Mouse (Mus musculus) heart, embryonic 14.5 days (tissue): ENCODE measurements around the gene Mdm2. TPM values are rescaled to one million over a fixed set of nuclear protein-coding genes. Genes with fewer than 3 reads are reported as not detected.

Source experiments
- ATAC-seq: fragments of 200-750 bp; cut with Nextera tagmentation; 2 replicates; pipeline ENCODE4 v1.8.0; 2017; ENCODE audit warnings: low read depth, moderate TSS enrichment; ENCODE audit not compliant: insufficient number of reproducible peaks, insufficient read depth, low FRiP score
- H3K27ac ChIP-seq, 2 experiments: fragments of 200-500 bp in 1 of 2; fragments of 300-500 bp in 1 of 2; sonication (generic) in 1 of 2; replicated peaks in 1 of 2; 2 replicates each; pipeline ENCODE4 v1.5.1; 2012 to 2014; ENCODE audit warnings: low read depth in 2 of 2, low read length in 2 of 2, control low read depth in 1 of 2, mild to moderate bottlenecking in 1 of 2, mixed read lengths in 1 of 2; ENCODE audit not compliant: control insufficient read depth in 1 of 2, insufficient read depth in 1 of 2
- H3K27me3 ChIP-seq: fragments of 300-500 bp; sonication (generic); 2 replicates; pipeline ENCODE4 v1.6.1; 2014; ENCODE audit warnings: mild to moderate bottlenecking, low read length, control low read depth; ENCODE audit not compliant: control insufficient read depth, insufficient read depth
- H3K36me3 ChIP-seq: fragments of 300-500 bp; sonication (generic); 2 replicates; pipeline ENCODE4 v1.6.1; 2014; ENCODE audit warnings: mild to moderate bottlenecking, control low read depth, low read length, mixed read lengths; ENCODE audit not compliant: control insufficient read depth, insufficient read depth
- H3K4me1 ChIP-seq, 2 experiments: fragments of 200-500 bp in 1 of 2; fragments of 300-500 bp in 1 of 2; sonication (generic) in 1 of 2; 2 replicates each; pipeline ENCODE4 v1.6.1; 2012 to 2014; ENCODE audit warnings: low read length in 2 of 2, control low read depth in 1 of 2, mixed read lengths in 1 of 2; ENCODE audit not compliant: control insufficient read depth in 2 of 2, insufficient read depth in 2 of 2
- H3K4me2 ChIP-seq: fragments of 300-500 bp; sonication (generic); 2 replicates; pipeline ENCODE4 v1.6.1; 2014; ENCODE audit warnings: mild to moderate bottlenecking, low read length
- H3K4me3 ChIP-seq, 2 experiments: fragments of 200-500 bp in 1 of 2; fragments of 300-500 bp in 1 of 2; sonication (generic) in 1 of 2; 2 replicates each; pipeline ENCODE4 v1.5.1; 2012 to 2014; ENCODE audit warnings: low read length in 2 of 2, mild to moderate bottlenecking in 2 of 2, control low read depth in 1 of 2, low read depth in 1 of 2, moderate library complexity in 1 of 2; ENCODE audit not compliant: control insufficient read depth in 1 of 2, insufficient read depth in 1 of 2
- H3K9ac ChIP-seq: fragments of 300-500 bp; sonication (generic); 2 replicates; pipeline ENCODE4 v1.6.1; 2014; ENCODE audit warnings: mild to moderate bottlenecking, low read length
- H3K9me3 ChIP-seq: fragments of 300-500 bp; sonication (generic); 2 replicates; pipeline ENCODE4 v1.6.1; 2016; ENCODE audit warnings: low read length, control low read depth; ENCODE audit not compliant: control insufficient read depth
- WGBS: fragments of 180-500 bp; shearing (Covaris S2); extraction: QIAGEN DNeasy Blood & Tissue Kit; methylation state at CpG from one replicate; pipeline ENCODE4 v1.1.7; 2014; 5-methylcytosine and 5-hydroxymethylcytosine counted together
- polyA plus RNA-seq: library from polyadenylated mRNA; unstranded; fragments of >200 nt; fragmentation: Nextera tagmentation; extraction: Ambion mirVana; gene quantifications from 2 replicates; pipeline ENCODE4 v1.2.1, GENCODE M21; 2014

Mdm2 gene
- polyA plus RNA-seq, 1 experiment from 2014 or later = 48.9 TPM

- no peak overlapping the region for H3K9ac ChIP-seq
- H3K27ac ChIP-seq = no peak overlapping the region
- no peak for ATAC-seq
- H3K36me3 ChIP-seq = no peaks in the 10 kb centered on the region
- H3K27me3 ChIP-seq = no peaks in the 10 kb centered on the region
- H3K4me2 ChIP-seq = peak overlapping the region; percentile 32
- H3K9me3 ChIP-seq = no peaks in the 10 kb centered on the region
- 46% methylated on average over 21 of the region's 21 CpGs for WGBS
- H3K4me3 ChIP-seq = no peak overlapping the region
- peaks cover 0 to 7% of the 10 kb centered on the region in 2 experiments; a peak in 2 of 4 replicates for H3K4me1 ChIP-seq
Measured at GRCm38 (mm10) chr10:117639899-117640594, 70.5 kb downstream of the Mdm2 start.

GRCm38 (mm10) chr10:117639221-117639599 lies 71.3 kb downstream of the Mdm2 start:
- H3K9ac ChIP-seq = no peak overlapping the region
- peaks cover 0 to 7% of the 10 kb centered on the region in 2 experiments; a peak in 2 of 4 replicates for H3K4me1 ChIP-seq
- no peaks in the 10 kb centered on the region for H3K36me3 ChIP-seq
- H3K4me3 ChIP-seq = no peak overlapping the region
- H3K9me3 ChIP-seq = no peaks in the 10 kb centered on the region
- no peaks in the 10 kb centered on the region for H3K27me3 ChIP-seq
- 94% methylated on average over 8 of the region's 8 CpGs for WGBS
- H3K27ac ChIP-seq = no peak overlapping the region
- ATAC-seq = no peak
- no peak overlapping the region for H3K4me2 ChIP-seq

Other genes starting within 250 kb of the Mdm2 start
- gene Cpm, start 81.3 kb downstream of the Mdm2 start, polyA plus RNA-seq = 0.96 and 1.00 TPM in 2 replicates
- gene Slc35e3, start 35.6 kb upstream of the Mdm2 start, polyA plus RNA-seq = 5.9 and 7.7 TPM in 2 replicates
- 41.0 and 42.5 TPM in 2 replicates for gene Nup107, start 81.9 kb upstream of the Mdm2 start, polyA plus RNA-seq
- gene Rap1b, start 135.3 kb upstream of the Mdm2 start, polyA plus RNA-seq = 133 and 143 TPM in 2 replicates